Mouse (Mus musculus) hindbrain, embryonic 13.5 days (tissue): ENCODE results near the gene Man1c1. TPM values are rescaled to one million over a fixed set of nuclear protein-coding genes. Genes with fewer than 3 reads are reported as not detected.

Source experiments
- ATAC-seq: fragments of 200-750 bp; cut with Nextera tagmentation; 2 replicates; pipeline ENCODE4 v1.8.0; 2017; ENCODE audit warnings: moderate TSS enrichment; ENCODE audit not compliant: low FRiP score
- H3K27ac ChIP-seq: fragments of 300-500 bp; sonication (generic); 2 replicates; pipeline ENCODE4 v1.5.1; 2015; ENCODE audit warnings: inconsistent platforms, mild to moderate bottlenecking, moderate library complexity
- H3K27me3 ChIP-seq: fragments of 300-500 bp; sonication (generic); 2 replicates; pipeline ENCODE4 v1.6.1; 2015; ENCODE audit warnings: mild to moderate bottlenecking, inconsistent platforms
- H3K36me3 ChIP-seq: fragments of 300-500 bp; sonication (generic); 2 replicates; pipeline ENCODE4 v1.6.1; 2015; ENCODE audit warnings: mild to moderate bottlenecking, inconsistent platforms
- H3K4me1 ChIP-seq: fragments of 300-500 bp; sonication (generic); replicated peaks from 2 replicates; pipeline ENCODE4 v1.6.1; 2015; ENCODE audit warnings: inconsistent platforms
- H3K4me2 ChIP-seq: fragments of 300-500 bp; sonication (generic); 2 replicates; pipeline ENCODE4 v1.6.1; 2015; ENCODE audit warnings: inconsistent platforms, mild to moderate bottlenecking, moderate library complexity
- H3K4me3 ChIP-seq: fragments of 300-500 bp; sonication (generic); 2 replicates; pipeline ENCODE4 v1.5.1; 2015; ENCODE audit warnings: mild to moderate bottlenecking, inconsistent platforms
- H3K9ac ChIP-seq: fragments of 300-500 bp; sonication (generic); 2 replicates; pipeline ENCODE4 v1.6.1; 2015; ENCODE audit warnings: mild to moderate bottlenecking, inconsistent platforms
- H3K9me3 ChIP-seq: fragments of 300-500 bp; sonication (generic); 2 replicates; pipeline ENCODE4 v1.6.1; 2016; ENCODE audit warnings: inconsistent platforms
- WGBS: fragments of 180-500 bp; shearing (Covaris S2); methylation state at CpG from one replicate; pipeline ENCODE4 v1.1.7; 2015; 5-methylcytosine and 5-hydroxymethylcytosine counted together
- polyA plus RNA-seq: library from polyadenylated mRNA; unstranded; fragments of >200 nt; fragmentation: Nextera tagmentation; extraction: Ambion mirVana; gene quantifications from 2 replicates; pipeline ENCODE4 v1.2.1, GENCODE M21; 2015

Gene Man1c1
- polyA plus RNA-seq, 1 experiment from 2014 or later, result 3.8 TPM

DNA sequence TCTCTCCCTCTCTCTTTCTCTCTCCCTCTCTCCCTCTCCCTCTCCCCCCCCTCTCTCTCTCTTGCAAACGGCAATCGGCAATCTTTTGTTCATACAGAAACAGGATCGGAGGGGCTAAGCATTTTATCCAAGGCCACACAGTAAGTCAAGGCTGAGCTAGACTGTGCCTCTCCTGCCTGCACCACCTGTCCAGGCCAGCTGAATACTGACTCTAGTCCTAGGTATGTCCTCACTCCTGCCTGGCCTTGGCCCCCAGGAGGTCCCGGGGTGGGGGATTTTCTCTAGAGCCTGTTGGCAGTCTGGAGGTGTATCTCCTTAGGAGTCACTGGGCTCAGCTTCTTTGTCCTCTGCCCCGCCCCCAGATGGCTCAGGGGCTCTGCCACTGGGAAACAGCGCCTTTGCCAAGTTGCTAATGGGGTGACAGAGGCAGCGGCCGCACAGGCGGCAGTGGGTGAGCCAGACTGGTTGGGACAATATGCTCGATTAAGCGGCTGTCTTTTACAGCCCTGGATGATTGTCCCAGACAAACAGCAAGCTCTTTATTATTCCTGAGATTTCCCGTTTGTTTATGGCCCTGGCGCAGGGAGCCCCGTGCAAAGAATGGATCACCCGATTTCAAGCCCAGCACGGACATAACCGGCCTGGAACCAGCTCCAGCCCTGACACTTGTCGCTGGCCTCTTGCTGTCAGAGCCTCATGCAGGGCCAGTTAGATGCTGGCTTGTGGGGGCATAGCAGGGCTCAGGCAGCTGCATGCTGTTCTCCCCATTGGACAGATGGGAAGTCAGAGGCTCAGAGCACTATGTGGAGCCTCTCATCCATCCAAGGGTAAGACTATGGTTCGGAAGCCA lies 136.5 kb downstream of the Man1c1 start:
- Histone ChIP-seq H3K36me3 (peaks cover 22% of the 10 kb centered on the region), H3K4me1 (peaks cover 35% of the 10 kb centered on the region), H3K4me2 (no peak overlapping the region), H3K4me3 (no peak overlapping the region), H3K27ac (peak overlapping the region; percentile 78), H3K9ac (0 out of 2 replicates have a peak overlapping the region, but pooled peaks have one; percentile 19), H3K27me3 (peaks cover 4% of the 10 kb centered on the region; the same call in 1 of the 2 replicates), H3K9me3 (no peaks in the 10 kb centered on the region)
- ATAC-seq, result peak; percentile 70
- 24% methylated on average over 19 of the region's 19 CpGs for WGBS

DNA sequence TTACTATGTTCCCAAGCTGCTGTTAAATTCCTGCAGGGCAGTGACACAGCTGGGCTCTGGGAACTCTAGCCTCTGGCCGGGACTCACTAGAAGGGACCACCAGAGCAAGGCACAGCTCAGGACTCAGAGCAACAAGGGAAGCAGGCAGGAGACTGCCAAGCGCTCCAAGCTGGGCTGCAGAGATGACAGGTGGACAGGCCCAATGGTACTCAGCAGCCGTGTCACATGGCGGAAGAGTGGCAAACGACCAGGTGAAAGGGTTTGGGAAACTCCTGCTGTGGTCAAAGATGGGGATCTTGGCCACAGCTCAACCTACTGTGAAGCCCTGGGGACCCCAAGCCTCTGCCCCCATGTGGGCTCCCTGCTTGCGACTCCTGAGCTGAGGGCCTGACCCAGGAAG lies 140.0 kb downstream of the Man1c1 start:
- Histone ChIP-seq H3K4me3 (no peak overlapping the region), H3K9ac (no peak overlapping the region), H3K9me3 (no peaks in the 10 kb centered on the region), H3K4me2 (no peak overlapping the region), H3K4me1 (peaks cover 14% of the 10 kb centered on the region), H3K36me3 (peaks cover 25% of the 10 kb centered on the region), H3K27me3 (peaks cover 3% of the 10 kb centered on the region; the same call in 1 of the 2 replicates), H3K27ac (no peak overlapping the region)
- 89% methylated on average over 6 of the region's 6 CpGs for WGBS
- ATAC-seq, result no peak

DNA sequence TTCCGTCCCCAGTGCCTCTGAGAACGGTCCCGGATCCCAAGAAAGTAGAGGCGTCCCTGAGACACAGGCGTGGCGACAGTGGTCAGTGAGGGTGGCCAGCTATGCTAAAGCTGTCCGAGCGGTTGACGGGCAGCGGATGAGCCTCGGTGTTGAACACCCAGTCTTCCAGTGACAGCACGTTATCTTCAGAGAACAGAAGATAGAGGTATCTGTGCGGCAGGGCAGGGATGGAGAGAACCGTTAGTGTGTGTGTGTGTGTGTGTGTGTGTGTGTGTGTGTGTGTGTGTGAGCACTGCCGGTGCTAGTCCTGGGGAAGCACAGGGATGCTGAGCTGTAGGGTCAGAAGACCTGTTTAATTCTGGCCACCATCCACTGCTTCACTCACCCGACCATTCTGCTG lies 140.5 kb downstream of the Man1c1 start:
- H3K36me3 ChIP-seq, result peaks cover 25% of the 10 kb centered on the region
- peaks cover 15% of the 10 kb centered on the region for H3K4me1 ChIP-seq
- no peaks in the 10 kb centered on the region for H3K27me3 ChIP-seq
- no peak overlapping the region for H3K27ac ChIP-seq
- no peak overlapping the region for H3K4me3 ChIP-seq
- H3K9ac ChIP-seq, result no peak overlapping the region
- no peak for ATAC-seq
- no peak overlapping the region for H3K4me2 ChIP-seq
- WGBS, result 89% methylated on average over 16 of the region's 16 CpGs
- no peaks in the 10 kb centered on the region for H3K9me3 ChIP-seq

DNA sequence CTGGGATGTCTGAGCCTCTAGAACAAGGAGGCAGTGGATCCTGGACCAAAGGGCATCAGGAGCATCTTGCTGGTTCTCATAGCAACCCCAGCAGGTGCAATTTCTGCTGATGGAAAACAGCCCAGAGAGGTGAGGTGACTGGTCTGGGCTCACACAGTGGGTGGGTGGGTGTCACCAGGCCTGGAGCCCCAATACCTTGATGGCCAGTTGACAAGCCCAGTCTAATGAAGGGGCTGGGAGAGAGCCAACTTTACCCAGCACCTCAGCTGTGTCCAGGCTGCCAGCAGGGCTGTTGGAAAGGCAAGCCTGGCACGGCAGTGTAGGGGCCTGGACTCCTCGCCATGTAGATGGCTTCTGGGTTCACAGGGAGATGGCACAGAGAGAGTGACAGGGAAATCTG lies 142.1 kb downstream of the Man1c1 start:
- H3K9ac ChIP-seq, result no peak overlapping the region
- no peak overlapping the region for H3K27ac ChIP-seq
- H3K9me3 ChIP-seq, result no peaks in the 10 kb centered on the region
- WGBS, result 76% methylated on average over 2 of the region's 2 CpGs
- H3K4me2 ChIP-seq, result no peak overlapping the region
- no peak for ATAC-seq
- no peak overlapping the region for H3K4me3 ChIP-seq
- peaks cover 25% of the 10 kb centered on the region for H3K36me3 ChIP-seq
- peaks cover 13% of the 10 kb centered on the region for H3K4me1 ChIP-seq
- H3K27me3 ChIP-seq, result no peaks in the 10 kb centered on the region

DNA sequence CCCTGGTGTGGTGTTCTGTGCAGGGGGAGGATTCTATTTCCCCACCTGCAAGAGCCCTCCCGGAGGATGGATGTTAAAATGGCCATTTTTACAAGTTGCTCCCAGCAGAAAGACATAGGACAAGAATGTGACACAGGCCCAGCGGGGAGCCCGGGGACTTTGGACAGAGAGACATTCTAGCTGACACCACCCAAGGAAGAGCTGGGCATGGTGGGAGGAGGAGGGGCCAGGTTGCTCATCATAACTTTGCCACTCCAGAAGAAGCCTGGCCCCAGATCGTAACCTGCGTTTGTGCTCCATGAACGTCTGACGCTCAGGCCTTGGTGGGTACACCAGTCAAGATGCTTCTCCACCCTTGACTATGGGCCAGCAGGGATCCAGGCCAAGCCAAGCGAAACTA lies 143.4 kb downstream of the Man1c1 start:
- 96% methylated on average over 8 of the region's 8 CpGs for WGBS
- H3K36me3 ChIP-seq, result peaks cover 23% of the 10 kb centered on the region
- H3K9me3 ChIP-seq, result no peaks in the 10 kb centered on the region
- no peak overlapping the region for H3K9ac ChIP-seq
- H3K4me2 ChIP-seq, result no peak overlapping the region
- H3K4me3 ChIP-seq, result no peak overlapping the region
- H3K4me1 ChIP-seq, result peaks cover 15% of the 10 kb centered on the region
- H3K27ac ChIP-seq, result no peak overlapping the region
- no peaks in the 10 kb centered on the region for H3K27me3 ChIP-seq
- no peak for ATAC-seq

DNA sequence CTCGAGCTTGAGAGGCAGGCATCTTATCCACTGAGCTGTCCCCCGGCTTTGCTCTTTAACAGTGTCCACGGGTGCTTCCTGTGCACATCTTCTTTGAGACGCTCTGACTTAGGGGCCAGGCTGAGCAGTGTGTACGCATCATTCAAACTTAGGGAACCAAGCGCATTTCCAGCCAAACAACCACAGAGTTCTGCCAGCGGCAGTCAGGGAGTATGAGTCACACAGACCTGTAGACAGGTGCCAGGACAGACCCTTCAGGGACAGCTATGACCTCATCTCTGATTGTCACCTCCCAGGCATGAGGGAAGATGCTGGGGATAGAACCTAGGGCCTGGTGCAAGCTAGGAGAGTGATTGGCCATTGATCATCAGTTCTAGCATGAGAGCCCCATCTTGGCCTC lies 144.9 kb downstream of the Man1c1 start:
- H3K4me3 ChIP-seq, result no peak overlapping the region
- no peak overlapping the region for H3K4me2 ChIP-seq
- no peak for ATAC-seq
- WGBS, result 83% methylated on average over 7 of the region's 7 CpGs
- peaks cover 20% of the 10 kb centered on the region for H3K4me1 ChIP-seq
- H3K27me3 ChIP-seq, result no peaks in the 10 kb centered on the region
- H3K9ac ChIP-seq, result no peak overlapping the region
- no peaks in the 10 kb centered on the region for H3K9me3 ChIP-seq
- H3K36me3 ChIP-seq, result peaks cover 12% of the 10 kb centered on the region
- H3K27ac ChIP-seq, result no peak overlapping the region

DNA sequence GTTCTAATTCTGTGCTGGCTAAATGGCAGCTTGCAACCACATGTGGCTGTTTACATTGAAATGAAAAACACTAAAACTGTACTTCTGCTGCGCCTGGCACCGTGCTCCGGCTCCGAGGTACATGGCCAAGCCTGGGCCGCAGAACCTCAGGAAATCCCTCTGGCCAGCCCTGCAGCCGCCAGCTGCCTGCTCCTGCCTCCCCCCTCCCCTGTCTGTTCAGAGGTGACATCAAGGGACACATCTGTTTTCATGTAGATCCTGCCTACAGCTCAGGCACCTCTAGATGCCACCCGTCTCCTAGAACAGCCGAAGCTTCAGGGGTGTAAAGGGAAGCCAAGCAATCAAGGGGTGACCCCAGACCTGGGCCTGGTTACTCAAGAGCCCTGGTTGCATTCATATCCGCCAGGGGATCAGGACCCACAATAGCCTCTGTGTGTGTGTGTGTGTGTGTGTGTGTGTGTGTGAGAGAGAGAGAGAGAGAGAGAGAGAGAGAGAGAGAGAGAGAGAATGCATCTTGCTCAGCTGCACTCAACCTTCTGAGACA lies 145.4 kb downstream of the Man1c1 start:
- peaks cover 20% of the 10 kb centered on the region for H3K4me1 ChIP-seq
- no peak overlapping the region for H3K4me3 ChIP-seq
- peaks cover 7% of the 10 kb centered on the region; the same call in 1 of the 2 replicates for H3K36me3 ChIP-seq
- H3K9ac ChIP-seq, result no peak overlapping the region
- WGBS, result 52% methylated on average over 9 of the region's 9 CpGs
- no peaks in the 10 kb centered on the region for H3K27me3 ChIP-seq
- H3K4me2 ChIP-seq, result no peak overlapping the region
- H3K27ac ChIP-seq, result no peak overlapping the region
- no peaks in the 10 kb centered on the region for H3K9me3 ChIP-seq
- no peak for ATAC-seq

DNA sequence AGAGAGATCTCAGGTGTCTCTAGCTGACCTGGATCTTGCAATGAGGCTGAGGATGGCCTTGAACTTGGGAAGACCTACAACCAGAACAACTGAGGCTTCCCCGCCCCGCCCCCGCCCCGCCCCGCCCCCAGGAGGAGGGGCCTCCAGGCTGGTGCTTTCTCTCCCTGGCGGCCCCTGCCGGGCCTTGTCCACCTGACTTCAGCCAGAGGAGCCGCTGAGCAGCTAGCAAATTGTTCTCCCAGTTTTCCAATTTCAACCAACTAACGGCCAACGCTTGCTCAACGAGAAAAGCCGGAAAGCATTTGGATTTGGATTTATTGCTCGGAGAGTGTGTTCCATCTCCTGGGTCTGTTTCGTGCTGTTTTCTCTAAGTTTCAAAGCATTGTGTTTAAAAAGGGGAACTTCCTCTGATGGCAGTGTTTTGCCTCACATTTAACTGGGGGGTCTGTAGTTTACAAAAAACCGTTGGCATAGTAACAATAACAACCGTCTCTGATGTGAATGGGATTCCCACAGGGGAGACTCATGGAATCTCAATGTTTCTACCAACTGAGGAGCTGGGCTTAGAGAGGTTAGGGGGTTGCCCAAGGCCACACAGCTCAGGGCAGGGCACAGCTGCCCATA lies 146.4 kb downstream of the Man1c1 start:
- Histone ChIP-seq H3K4me1 (peaks cover 20% of the 10 kb centered on the region), H3K9ac (no peak overlapping the region), H3K27me3 (no peaks in the 10 kb centered on the region), H3K9me3 (no peaks in the 10 kb centered on the region), H3K27ac (peak overlapping the region; percentile 19), H3K4me2 (no peak overlapping the region), H3K4me3 (no peak overlapping the region), H3K36me3 (peaks cover 3% of the 10 kb centered on the region; the same call in 1 of the 2 replicates)
- WGBS, result 14% methylated on average over 16 of the region's 16 CpGs
- no peak for ATAC-seq

DNA sequence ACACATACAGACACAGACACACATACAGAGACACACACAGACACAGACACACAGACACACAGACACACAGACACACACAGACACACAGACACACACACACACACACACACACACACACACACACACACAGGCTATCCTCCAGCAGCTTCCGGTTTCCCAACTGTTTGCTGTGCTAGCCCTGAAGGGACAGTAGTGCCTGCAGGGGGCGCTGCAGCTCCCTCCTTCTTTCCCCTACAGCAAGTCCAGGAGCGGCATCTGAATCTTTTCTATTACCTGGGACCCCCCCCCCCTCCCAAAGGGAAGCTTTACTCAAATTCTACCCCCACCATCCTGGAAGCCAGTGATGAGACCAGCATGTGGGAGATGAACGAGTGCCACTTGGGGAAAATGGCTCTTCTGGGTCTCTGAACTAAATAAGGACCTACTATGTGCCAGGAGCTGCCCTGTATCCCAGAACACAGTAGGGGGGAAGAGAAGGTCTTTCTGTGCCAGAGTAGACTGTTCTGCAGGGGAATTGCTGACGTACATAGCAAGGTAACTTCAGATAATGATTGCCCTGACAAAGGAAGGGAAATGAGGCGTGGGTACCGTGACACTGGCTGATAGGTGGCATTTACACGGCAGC lies 148.0 kb downstream of the Man1c1 start:
- WGBS, result 54% methylated on average over 8 of the region's 8 CpGs
- no peak for ATAC-seq

DNA sequence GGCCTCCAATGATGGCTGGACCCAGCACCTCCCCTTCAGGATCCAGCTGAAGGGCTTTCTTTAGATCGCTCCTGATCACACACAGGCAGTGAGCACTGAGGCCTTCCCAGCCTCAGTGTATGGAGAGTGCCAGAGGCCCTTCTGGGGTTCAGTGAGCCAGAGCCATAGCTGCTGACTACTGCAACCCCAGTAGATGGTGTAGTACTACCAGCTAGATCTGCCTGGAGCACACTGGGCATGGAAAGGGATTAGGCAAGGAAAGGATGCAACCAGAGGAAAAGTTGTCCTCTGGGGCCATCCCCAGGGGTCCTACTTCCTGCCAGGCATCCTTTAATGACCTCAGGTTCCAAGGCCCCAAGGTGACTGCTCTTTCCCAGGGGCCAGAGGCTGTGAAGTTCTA lies 150.5 kb downstream of the Man1c1 start:
- Histone ChIP-seq H3K27me3 (no peaks in the 10 kb centered on the region), H3K36me3 (peaks cover 13% of the 10 kb centered on the region), H3K27ac (no peak overlapping the region), H3K4me2 (no peak overlapping the region), H3K9me3 (peaks cover 8% of the 10 kb centered on the region), H3K4me1 (peaks cover 43% of the 10 kb centered on the region), H3K4me3 (no peak overlapping the region), H3K9ac (no peak overlapping the region)
- no peak for ATAC-seq
- 78% methylated on average over 1 of the region's 1 CpGs for WGBS

More for the DNA sequence above, 148.0 kb downstream of the Man1c1 start:
- no peak overlapping the region for H3K4me3 ChIP-seq
- H3K9me3 ChIP-seq, result no peaks in the 10 kb centered on the region
- H3K4me1 ChIP-seq, result peaks cover 30% of the 10 kb centered on the region
- H3K9ac ChIP-seq, result no peak overlapping the region
- no peaks in the 10 kb centered on the region for H3K36me3 ChIP-seq
- no peak overlapping the region for H3K4me2 ChIP-seq
- H3K27me3 ChIP-seq, result no peaks in the 10 kb centered on the region
- H3K27ac ChIP-seq, result no peak overlapping the region; the same call in 1 of the 2 replicates

DNA sequence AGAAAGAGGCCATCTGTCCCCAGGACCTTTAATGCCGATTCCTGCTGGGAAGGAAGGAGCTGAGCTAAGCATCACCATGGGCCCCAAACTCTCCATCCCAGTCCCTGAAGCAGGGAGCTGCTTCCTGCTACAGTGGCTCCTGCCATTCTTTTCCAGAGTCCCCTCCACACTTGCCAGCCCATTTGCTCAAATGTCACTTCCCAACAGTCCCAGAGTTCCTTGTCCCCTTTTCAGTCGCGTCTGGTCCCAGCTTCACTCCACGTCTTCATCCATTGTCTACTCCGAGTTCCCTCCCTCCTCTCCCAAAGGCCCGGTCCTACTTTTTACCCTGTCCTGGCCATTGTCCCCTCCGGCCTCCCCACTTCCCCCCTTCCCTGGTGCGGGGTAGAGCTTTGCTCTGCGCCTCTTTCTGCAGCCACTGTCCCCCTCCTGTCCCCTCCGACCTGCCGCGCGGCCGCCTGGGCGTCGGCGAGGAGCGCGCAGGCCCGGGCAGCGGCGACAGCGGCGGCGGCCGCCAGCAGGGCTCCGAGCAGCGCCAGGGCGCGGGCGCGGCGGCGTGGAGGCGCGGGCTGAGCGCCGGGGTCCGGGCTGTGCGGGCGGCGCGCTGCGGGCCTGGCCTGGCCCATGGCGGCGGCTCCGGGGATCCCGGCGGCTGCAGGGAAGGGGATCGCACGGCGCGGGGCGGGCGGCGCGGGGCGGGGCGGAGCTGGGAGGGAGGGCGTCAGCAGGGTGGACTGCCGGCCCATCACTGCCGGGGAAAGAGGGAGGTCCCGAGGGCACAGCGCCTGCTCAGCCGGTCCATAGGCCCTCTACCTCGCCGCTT lies 152.4 kb downstream of the Man1c1 start, which contains the start of gene Selenon:
Gene Selenon (minus strand): TSS at position 673 of the 823 bp plus-strand sequence.
- H3K9me3 ChIP-seq, result peaks cover 8% of the 10 kb centered on the region
- WGBS, result 1% methylated on average over 51 of the region's 67 CpGs
- H3K4me2 ChIP-seq, result peak within 1 kb of the TSS; percentile 71
- H3K4me3 ChIP-seq, result peak within 1 kb of the TSS; percentile 64
- peaks cover 23% of the 10 kb centered on the region for H3K36me3 ChIP-seq
- no peaks in the 10 kb centered on the region for H3K27me3 ChIP-seq
- H3K27ac ChIP-seq, result peak within 1 kb of the TSS; percentile 89
- peaks cover 49% of the 10 kb centered on the region for H3K4me1 ChIP-seq
- peak within 1 kb of the TSS; percentile 92 for H3K9ac ChIP-seq
- ATAC-seq, result peak; percentile 73
